Mouse (Mus musculus): ENCODE results near the gene Enho.

GRCm38 (mm10) chr4:41681947-41682346 lies 41.8 kb upstream of the Enho start:
- TF ChIP-seq CTCF (IDR thresholded peaks at IDR 0.05; ENCODE audit: low read depth) = no peak
- TF ChIP-seq EP300 (IDR thresholded peaks at IDR 0.05; ENCODE audit: low read depth) = no peak

All from liver, postnatal 0 days (tissue).